ENCODE assay signal across 9 mouse cellular contexts in the genomic region with DNA sequence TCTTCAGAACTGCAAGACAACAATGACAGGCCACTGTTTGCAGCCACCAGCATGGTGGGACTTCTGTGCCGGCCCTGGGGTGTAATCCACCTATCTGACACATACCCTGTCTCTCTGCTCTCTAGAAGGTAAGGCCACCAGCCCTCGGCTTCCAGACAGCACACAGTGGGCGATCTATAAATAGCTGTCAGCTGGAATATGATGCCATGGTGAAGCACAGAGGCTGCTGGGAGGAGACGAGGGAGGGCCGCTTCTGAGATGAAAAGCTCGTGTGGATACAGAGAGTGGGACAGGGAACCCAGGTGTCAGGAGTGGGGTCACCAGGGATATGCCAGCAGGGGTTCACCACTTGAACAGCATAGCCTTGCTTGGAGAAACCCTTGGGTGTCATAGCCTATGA.
DNase-seq lines count a peak whose midpoint lies in the region; ATAC-seq lines count a peak whose summit lies in the region.
"Had no signal": no experiment of that assay in that cellular context is flagged by ENCODE, and none has a peak within 500 bp of the region (broad histone marks: within the 10 kb centered on the region; RNA-seq: fewer than 3 reads in every experiment).

No protein-coding gene starts in this region.

- no peak overlapping the region for H3K9ac ChIP-seq in forebrain, embryonic 12.5 days
- H3K9ac ChIP-seq: intestine, embryonic 15.5 days had no signal

- no peak overlapping the region for H3K4me2 ChIP-seq in forebrain, embryonic 12.5 days
- H3K4me2 ChIP-seq: intestine, embryonic 15.5 days had no signal

- ATAC-seq in forebrain, embryonic 12.5 days (ENCODE audit: low FRiP score), result no peak
- ATAC-seq: intestine, embryonic 15.5 days had no signal

- peaks cover 55% of the 10 kb centered on the region for H3K4me1 ChIP-seq in forebrain, embryonic 12.5 days
- peaks cover 36% of the 10 kb centered on the region for H3K4me1 ChIP-seq in heart, embryonic 10.5 days
- H3K4me1 ChIP-seq: intestine, embryonic 15.5 days had no signal

- H3K4me3 ChIP-seq in forebrain, embryonic 12.5 days (replicated peaks), result no peak overlapping the region
- no peak overlapping the region; the same call in 1 of the 2 replicates for H3K4me3 ChIP-seq in heart, embryonic 10.5 days
- H3K4me3 ChIP-seq: intestine, embryonic 15.5 days had no signal

- DNase-seq in heart, adult 18-20 months, result peak; percentile 7 to 20
- no peak for DNase-seq in heart, postnatal 25 days (ENCODE audit: low spot score)
- DNase-seq in heart, embryonic 10.5 days (ENCODE audit: low spot score), result no peak
- peak; percentile 69 to 77 for DNase-seq in left cerebral cortex, postnatal 36 days (ENCODE audit: low spot score in 2 of 2)
- DNase-seq in lung, postnatal 36 days, result no peak
- DNase-seq in cerebellum, postnatal 4 days (ENCODE audit: low spot score in 2 of 2), result no peak
- DNase-seq in kidney, postnatal 4 days, result no peak

- intact Hi-C loops in heart, postnatal 25 days (cut with DNase I), result no loop called here
- intact Hi-C loops in left cerebral cortex, postnatal 36 days (cut with DNase I), result loop anchor here (5.0 kb wide), 2 partner anchors 49 to 66 kb away; no protein-coding TSS in a partner anchor

- 0 out of 2 replicates have a peak, but pooled peaks cover 6% of the 10 kb centered on the region for H3K9me3 ChIP-seq in forebrain, embryonic 12.5 days
- no peaks in the 10 kb centered on the region for H3K9me3 ChIP-seq in heart, embryonic 10.5 days
- H3K9me3 ChIP-seq: intestine, embryonic 15.5 days had no signal

- H3K27me3 ChIP-seq in forebrain, embryonic 12.5 days, result no peaks in the 10 kb centered on the region
- H3K27me3 ChIP-seq in heart, embryonic 10.5 days (ENCODE audit: insufficient read depth, poor library complexity, severe bottlenecking), result peaks cover 10% of the 10 kb centered on the region; the same call in 1 of the 2 replicates
- H3K27me3 ChIP-seq: intestine, embryonic 15.5 days had no signal

- WGBS in forebrain, embryonic 12.5 days, result 79% methylated on average over 6 of the region's 6 CpGs
- 37% methylated on average over 6 of the region's 6 CpGs for WGBS in heart, embryonic 10.5 days

- H3K27ac ChIP-seq in forebrain, embryonic 12.5 days, result peak overlapping the region; percentile 95
- peak overlapping the region; percentile 70 for H3K27ac ChIP-seq in heart, embryonic 10.5 days
- H3K27ac ChIP-seq: intestine, embryonic 15.5 days had no signal

- H3K36me3 ChIP-seq in forebrain, embryonic 12.5 days (replicated peaks), result no peaks in the 10 kb centered on the region
- H3K36me3 ChIP-seq in heart, embryonic 10.5 days, result no peaks in the 10 kb centered on the region
- H3K36me3 ChIP-seq: intestine, embryonic 15.5 days had no signal

Comparison
In these comparisons a context has a peak if more than half of its experiments do, and no peak if none do; other contexts are left out.
1. DNase-seq: peak in heart, adult 18-20 months (2 of 2) and left cerebral cortex, postnatal 36 days (2 of 2); none in heart, postnatal 25 days (single experiment), heart, embryonic 10.5 days (single experiment), lung, postnatal 36 days (single experiment), cerebellum, postnatal 4 days (0 of 2) and kidney, postnatal 4 days (0 of 2).